Mouse (Mus musculus): ENCODE data around the gene Rpa1. TPM values are rescaled to one million over a fixed set of nuclear protein-coding genes. Genes with fewer than 3 reads are reported as not detected.

Rpa1 gene
- polyA plus RNA-seq, 1 experiment from 2014 or later = 149 TPM

DNA sequence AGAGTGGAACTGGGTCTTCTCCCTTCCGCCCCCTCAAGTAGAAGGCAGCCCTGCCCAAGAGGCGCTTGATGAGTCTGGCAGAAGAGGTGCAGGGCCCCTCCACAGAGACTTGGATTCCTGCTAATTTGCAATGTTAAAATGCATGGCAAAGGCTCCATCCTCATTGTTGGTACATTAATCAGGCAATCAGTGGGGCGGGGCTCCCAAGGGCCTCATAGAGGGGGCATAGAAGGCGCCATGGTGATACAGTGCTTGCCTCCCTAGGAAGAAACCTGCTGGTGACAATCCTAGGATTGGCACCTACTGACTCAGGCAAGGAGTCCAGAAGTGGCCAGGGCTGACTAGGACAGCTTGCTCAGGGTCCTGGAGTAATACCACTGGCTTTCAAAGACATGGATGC, 86.4 kb downstream of the Rpa1 start:
- Histone ChIP-seq H3K27ac (ENCODE audit: low read depth, low read length) (no peak overlapping the region), H3K9ac (ENCODE audit: low read depth, low read length) (no peak overlapping the region), H3K4me1 (replicated peaks; ENCODE audit: control insufficient read depth, insufficient read depth, low read length) (peaks cover 15% of the 10 kb centered on the region), H3K4me3 (ENCODE audit: low read depth, low read length) (no peak overlapping the region), H3K36me3 (ENCODE audit: control insufficient read depth, insufficient read depth, low read length) (no peaks in the 10 kb centered on the region), H3K4me2 (no peak overlapping the region), H3K9me3 (ENCODE audit: control insufficient read depth, low read length) (no peaks in the 10 kb centered on the region), H3K27me3 (replicated peaks; ENCODE audit: control insufficient read depth, insufficient read depth, low read length) (no peaks in the 10 kb centered on the region)
- ATAC-seq (replicated peaks; ENCODE audit: low FRiP score) (no peak), DNase-seq (ENCODE audit: low spot score) (no peak)
- 83% methylated on average over 4 of the region's 4 CpGs for WGBS

DNA sequence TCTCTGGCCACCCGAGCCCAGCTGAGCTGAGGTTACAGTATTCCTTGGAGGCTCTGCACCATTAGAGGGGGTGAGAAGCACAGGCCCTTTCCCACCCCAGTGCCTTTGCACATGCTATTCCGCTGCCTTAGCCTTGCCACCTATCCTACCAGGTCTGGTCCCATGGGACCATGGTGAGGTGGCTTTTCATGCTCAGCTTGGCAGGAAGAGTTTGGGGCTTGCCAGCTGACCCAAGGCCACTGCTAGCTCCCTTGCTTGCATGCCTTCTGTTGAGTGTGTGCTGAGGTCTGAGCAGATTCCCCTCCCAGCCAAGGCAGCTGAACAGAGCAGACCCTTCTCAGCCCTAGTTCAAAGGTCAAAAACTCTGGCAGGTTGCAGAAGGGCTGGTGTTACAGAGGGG, 87.1 kb downstream of the Rpa1 start:
- H3K4me1 ChIP-seq (replicated peaks; ENCODE audit: control insufficient read depth, insufficient read depth, low read length) = peaks cover 15% of the 10 kb centered on the region
- H3K36me3 ChIP-seq (ENCODE audit: control insufficient read depth, insufficient read depth, low read length) = no peaks in the 10 kb centered on the region
- H3K9ac ChIP-seq (ENCODE audit: low read depth, low read length) = no peak overlapping the region
- no peak for ATAC-seq (replicated peaks; ENCODE audit: low FRiP score)
- no peak overlapping the region for H3K4me3 ChIP-seq (ENCODE audit: low read depth, low read length)
- DNase-seq (ENCODE audit: low spot score) = no peak
- H3K4me2 ChIP-seq = no peak overlapping the region
- no peaks in the 10 kb centered on the region for H3K27me3 ChIP-seq (replicated peaks; ENCODE audit: control insufficient read depth, insufficient read depth, low read length)
- no peak overlapping the region for H3K27ac ChIP-seq (ENCODE audit: low read depth, low read length)
- 77% methylated on average over 2 of the region's 2 CpGs for WGBS
- H3K9me3 ChIP-seq (ENCODE audit: control insufficient read depth, low read length) = no peaks in the 10 kb centered on the region

DNA sequence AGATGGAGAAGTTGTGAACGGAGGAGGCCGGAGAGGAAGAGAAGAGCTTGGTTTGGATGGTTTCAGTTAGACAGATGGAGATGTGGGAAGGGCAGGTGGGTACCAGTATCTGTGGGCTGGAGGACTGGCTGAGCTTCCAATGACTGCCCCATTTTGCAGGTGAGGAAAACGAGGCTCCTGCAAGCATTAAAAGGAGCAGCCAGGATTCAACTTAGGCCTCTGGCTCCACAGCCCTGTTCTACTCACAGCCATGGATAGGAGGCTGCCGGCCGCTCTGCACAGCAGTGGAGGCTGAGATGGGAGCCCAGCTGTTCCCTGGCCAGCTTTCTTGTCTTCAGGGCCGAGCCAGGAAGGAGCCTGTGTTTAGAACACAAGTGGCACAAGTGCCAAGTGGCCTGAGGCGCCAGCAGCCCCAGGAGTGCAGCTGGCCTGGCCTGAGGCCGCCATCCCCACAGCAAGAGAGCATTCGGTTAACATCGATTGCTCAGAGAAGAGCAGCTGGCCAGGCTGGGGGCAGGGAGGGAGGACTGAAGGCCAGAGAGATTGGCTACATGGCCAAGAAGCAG, 88.0 kb downstream of the Rpa1 start:
- Histone ChIP-seq H3K4me1 (replicated peaks; ENCODE audit: control insufficient read depth, insufficient read depth, low read length) (peaks cover 15% of the 10 kb centered on the region), H3K4me2 (no peak overlapping the region), H3K27me3 (replicated peaks; ENCODE audit: control insufficient read depth, insufficient read depth, low read length) (no peaks in the 10 kb centered on the region), H3K27ac (ENCODE audit: low read depth, low read length) (no peak overlapping the region), H3K36me3 (ENCODE audit: control insufficient read depth, insufficient read depth, low read length) (no peaks in the 10 kb centered on the region), H3K9me3 (ENCODE audit: control insufficient read depth, low read length) (no peaks in the 10 kb centered on the region), H3K9ac (ENCODE audit: low read depth, low read length) (no peak overlapping the region), H3K4me3 (ENCODE audit: low read depth, low read length) (no peak overlapping the region)
- ATAC-seq (replicated peaks; ENCODE audit: low FRiP score) = no peak
- WGBS = 70% methylated on average over 10 of the region's 10 CpGs
- no peak for DNase-seq (ENCODE audit: low spot score)

DNA sequence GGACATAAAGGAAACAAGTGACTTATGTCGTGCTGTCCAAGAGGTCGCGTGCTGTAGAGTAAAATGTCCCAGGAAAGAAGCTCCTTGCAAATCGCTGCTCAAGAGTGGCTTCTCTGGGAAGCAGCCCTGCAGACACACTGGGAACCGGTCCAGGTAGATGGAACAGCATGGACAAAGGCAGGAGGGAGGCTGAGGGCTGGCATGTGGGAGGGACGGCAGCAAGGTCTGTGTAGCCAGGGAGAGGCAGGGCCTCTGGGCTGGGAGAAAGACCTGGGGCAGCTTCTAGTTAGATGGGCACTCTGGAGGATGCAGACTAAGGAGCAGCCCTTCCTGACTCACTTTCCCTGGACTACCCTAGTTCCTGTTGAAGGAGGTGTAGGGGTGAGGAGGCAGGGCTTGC, 88.7 kb downstream of the Rpa1 start:
- H3K9ac ChIP-seq (ENCODE audit: low read depth, low read length) = no peak overlapping the region
- WGBS = 76% methylated on average over 6 of the region's 6 CpGs
- H3K27ac ChIP-seq (ENCODE audit: low read depth, low read length) = no peak overlapping the region
- H3K9me3 ChIP-seq (ENCODE audit: control insufficient read depth, low read length) = no peaks in the 10 kb centered on the region
- H3K4me1 ChIP-seq (replicated peaks; ENCODE audit: control insufficient read depth, insufficient read depth, low read length) = peaks cover 20% of the 10 kb centered on the region
- no peak overlapping the region for H3K4me3 ChIP-seq (ENCODE audit: low read depth, low read length)
- ATAC-seq (replicated peaks; ENCODE audit: low FRiP score) (no peak), DNase-seq (ENCODE audit: low spot score) (no peak)
- no peaks in the 10 kb centered on the region for H3K27me3 ChIP-seq (replicated peaks; ENCODE audit: control insufficient read depth, insufficient read depth, low read length)
- no peak overlapping the region for H3K4me2 ChIP-seq
- no peaks in the 10 kb centered on the region for H3K36me3 ChIP-seq (ENCODE audit: control insufficient read depth, insufficient read depth, low read length)

DNA sequence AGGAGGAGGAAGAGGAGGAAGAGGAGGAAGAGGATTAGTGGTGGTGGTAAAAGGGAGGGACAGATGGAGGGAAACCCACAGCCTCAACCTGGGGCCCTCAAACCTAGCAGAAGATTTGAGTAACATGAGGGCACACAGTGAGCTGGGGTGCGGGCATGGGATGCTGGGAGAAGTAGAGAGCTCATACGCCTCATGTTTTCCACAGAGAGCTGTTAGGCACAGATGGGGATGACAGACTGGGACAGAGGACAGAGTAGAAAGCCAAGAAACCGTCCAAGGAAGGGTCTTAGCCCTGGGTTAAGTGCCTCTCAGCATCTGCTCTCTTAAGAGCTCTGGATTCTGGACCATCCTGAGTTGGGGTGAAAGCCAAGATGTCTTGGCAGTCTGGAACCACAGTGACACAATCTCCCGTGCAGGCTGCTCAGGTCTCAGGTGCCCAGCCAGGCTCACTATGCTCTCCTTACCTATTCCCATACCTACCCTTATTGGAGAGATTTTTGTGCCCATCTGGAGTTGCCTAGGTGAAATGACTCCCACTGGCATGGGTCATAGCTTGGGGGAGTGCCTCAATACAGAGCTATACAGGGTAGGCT, 91.0 kb downstream of the Rpa1 start:
- Histone ChIP-seq H3K4me2 (no peak overlapping the region), H3K4me1 (replicated peaks; ENCODE audit: control insufficient read depth, insufficient read depth, low read length) (peaks cover 16% of the 10 kb centered on the region), H3K9ac (ENCODE audit: low read depth, low read length) (no peak overlapping the region), H3K36me3 (ENCODE audit: control insufficient read depth, insufficient read depth, low read length) (no peaks in the 10 kb centered on the region), H3K9me3 (ENCODE audit: control insufficient read depth, low read length) (no peaks in the 10 kb centered on the region), H3K27ac (ENCODE audit: low read depth, low read length) (no peak overlapping the region), H3K4me3 (ENCODE audit: low read depth, low read length) (no peak overlapping the region), H3K27me3 (replicated peaks; ENCODE audit: control insufficient read depth, insufficient read depth, low read length) (no peaks in the 10 kb centered on the region)
- ATAC-seq (replicated peaks; ENCODE audit: low FRiP score) (no peak), DNase-seq (ENCODE audit: low spot score) (no peak)
- WGBS = 80% methylated on average over 4 of the region's 4 CpGs

DNA sequence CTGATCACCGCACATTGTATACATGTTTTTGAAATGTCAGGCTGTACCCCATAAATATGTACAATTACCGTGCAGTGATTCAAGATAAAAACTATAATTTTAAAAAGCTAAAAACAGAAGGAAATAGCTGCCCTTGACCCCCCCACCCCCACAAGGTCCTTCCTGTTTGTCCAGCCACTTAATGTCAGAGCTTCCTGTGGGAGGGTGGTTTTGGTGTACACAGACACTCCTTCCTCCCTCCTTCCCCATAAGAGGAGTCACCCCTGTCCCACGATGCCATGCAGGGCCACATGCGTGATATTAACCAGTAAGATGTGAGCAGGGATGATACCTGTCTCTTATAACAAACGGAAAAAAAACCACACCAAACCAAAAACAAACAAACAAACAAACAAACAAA, 92.8 kb downstream of the Rpa1 start:
- peaks cover 8% of the 10 kb centered on the region for H3K4me1 ChIP-seq (replicated peaks; ENCODE audit: control insufficient read depth, insufficient read depth, low read length)
- ATAC-seq (replicated peaks; ENCODE audit: low FRiP score) = no peak
- H3K9me3 ChIP-seq (ENCODE audit: control insufficient read depth, low read length) = no peaks in the 10 kb centered on the region
- H3K9ac ChIP-seq (ENCODE audit: low read depth, low read length) = no peak overlapping the region
- no peak overlapping the region for H3K27ac ChIP-seq (ENCODE audit: low read depth, low read length)
- no peak overlapping the region for H3K4me2 ChIP-seq
- H3K4me3 ChIP-seq (ENCODE audit: low read depth, low read length) = no peak overlapping the region
- DNase-seq (ENCODE audit: low spot score) = no peak
- no peaks in the 10 kb centered on the region for H3K36me3 ChIP-seq (ENCODE audit: control insufficient read depth, insufficient read depth, low read length)
- whole genome bisulfite sequencing = 57% methylated on average over 5 of the region's 5 CpGs
- no peaks in the 10 kb centered on the region for H3K27me3 ChIP-seq (replicated peaks; ENCODE audit: control insufficient read depth, insufficient read depth, low read length)

DNA sequence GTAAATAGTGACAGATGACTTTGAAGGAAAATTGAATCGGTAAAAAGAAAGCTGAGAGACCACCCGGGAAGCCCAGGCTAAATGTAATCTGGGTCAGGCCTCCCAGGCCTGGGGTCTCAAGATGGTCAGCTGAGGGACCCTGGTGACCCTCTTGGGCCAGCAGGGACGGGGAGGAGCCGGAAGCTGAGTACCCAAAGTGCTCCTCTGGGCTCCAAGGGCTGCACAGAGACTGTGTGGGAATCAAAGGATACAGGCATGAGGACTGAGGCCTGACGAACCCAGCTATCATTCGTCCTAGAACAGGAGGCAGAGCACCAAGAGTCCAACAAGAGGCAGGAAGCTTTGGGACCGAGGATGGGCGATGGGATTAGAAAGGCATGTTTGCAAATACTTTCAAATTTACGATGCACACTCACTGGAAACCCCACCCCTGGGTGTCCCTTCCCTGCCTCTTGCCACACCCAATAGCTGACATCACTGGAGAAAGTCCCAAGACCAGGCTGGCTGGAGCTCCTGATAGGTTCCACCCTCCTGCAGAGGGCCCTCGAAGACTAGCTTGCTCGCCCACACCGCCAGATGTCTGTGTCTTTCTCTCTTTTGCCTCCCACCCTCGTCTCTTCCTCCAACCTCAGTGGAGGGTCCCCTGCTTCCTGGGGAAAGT, 93.7 kb downstream of the Rpa1 start:
- Histone ChIP-seq H3K4me1 (replicated peaks; ENCODE audit: control insufficient read depth, insufficient read depth, low read length) (peaks cover 12% of the 10 kb centered on the region), H3K4me2 (peak overlapping the region; percentile 50), H3K27ac (ENCODE audit: low read depth, low read length) (no peak overlapping the region), H3K9me3 (ENCODE audit: control insufficient read depth, low read length) (no peaks in the 10 kb centered on the region), H3K36me3 (ENCODE audit: control insufficient read depth, insufficient read depth, low read length) (no peaks in the 10 kb centered on the region), H3K4me3 (ENCODE audit: low read depth, low read length) (0 out of 2 replicates have a peak overlapping the region, but pooled peaks have one; percentile 6), H3K27me3 (replicated peaks; ENCODE audit: control insufficient read depth, insufficient read depth, low read length) (no peaks in the 10 kb centered on the region), H3K9ac (ENCODE audit: low read depth, low read length) (no peak overlapping the region)
- ATAC-seq (replicated peaks; ENCODE audit: low FRiP score) = peak; percentile 93
- no peak for DNase-seq (ENCODE audit: low spot score)
- WGBS = 54% methylated on average over 13 of the region's 13 CpGs

DNA sequence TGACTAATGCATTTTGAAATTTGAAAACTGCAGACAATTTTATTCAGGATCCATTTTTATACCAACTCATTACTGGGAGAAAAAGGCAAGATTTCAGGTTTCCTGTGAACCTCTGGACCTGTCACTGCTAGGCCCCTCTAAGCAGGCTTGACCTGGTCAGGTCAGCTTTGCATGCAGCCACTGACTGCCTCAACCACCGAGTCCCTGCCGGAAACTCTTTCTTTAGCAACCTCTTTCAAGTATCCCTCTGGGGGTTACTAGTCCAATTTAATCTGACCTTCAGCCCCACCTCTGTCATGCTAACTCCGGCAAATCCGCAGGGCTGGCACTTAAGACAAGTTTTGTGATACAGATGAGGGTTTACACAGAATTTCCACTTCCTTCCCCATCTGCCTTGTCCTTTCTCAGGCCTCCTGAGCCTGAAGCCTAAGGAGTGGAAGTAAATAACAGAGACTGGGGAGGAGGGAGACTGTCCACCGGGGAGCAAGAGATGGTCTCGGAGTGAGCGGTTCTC, 96.5 kb downstream of the Rpa1 start:
- H3K27ac ChIP-seq (ENCODE audit: low read depth, low read length) = no peak overlapping the region
- no peak overlapping the region for H3K4me2 ChIP-seq
- no peaks in the 10 kb centered on the region for H3K27me3 ChIP-seq (replicated peaks; ENCODE audit: control insufficient read depth, insufficient read depth, low read length)
- no peak overlapping the region for H3K9ac ChIP-seq (ENCODE audit: low read depth, low read length)
- WGBS = 67% methylated on average over 7 of the region's 7 CpGs
- H3K4me3 ChIP-seq (ENCODE audit: low read depth, low read length) = no peak overlapping the region
- H3K36me3 ChIP-seq (ENCODE audit: control insufficient read depth, insufficient read depth, low read length) = no peaks in the 10 kb centered on the region
- ATAC-seq (replicated peaks; ENCODE audit: low FRiP score) = no peak
- H3K9me3 ChIP-seq (ENCODE audit: control insufficient read depth, low read length) = no peaks in the 10 kb centered on the region
- no peak for DNase-seq (ENCODE audit: low spot score)
- H3K4me1 ChIP-seq (replicated peaks; ENCODE audit: control insufficient read depth, insufficient read depth, low read length) = peaks cover 19% of the 10 kb centered on the region
